Mouse (Mus musculus): ENCODE measurements around the gene Rab30.

GRCm38 (mm10) chr7:92890211-92890610, 148.8 kb downstream of the Rab30 start:
- TF ChIP-seq ZNF384 (IDR thresholded peaks at IDR 0.05; ENCODE audit: low read depth, low read length) (no peak), CTCF (conservative IDR thresholded peaks at IDR 0.05 in 1 of 2, IDR thresholded peaks at IDR 0.05 in 1 of 2; ENCODE audit: low read depth in 2 of 2, low read length in 2 of 2) (no peak), RCOR1 (conservative IDR thresholded peaks at IDR 0.05; ENCODE audit: low read depth, low read length) (no peak), TCF12 (IDR thresholded peaks at IDR 0.05; ENCODE audit: low read depth, low read length) (no peak)
